Mouse (Mus musculus): Measurements from ENCODE around the gene Gm49358. TPM values are rescaled to one million over a fixed set of nuclear protein-coding genes. Genes with fewer than 3 reads are reported as not detected.

Gene Gm49358
- polyA plus RNA-seq, 1 experiment from 2014 or later = not detected

DNA sequence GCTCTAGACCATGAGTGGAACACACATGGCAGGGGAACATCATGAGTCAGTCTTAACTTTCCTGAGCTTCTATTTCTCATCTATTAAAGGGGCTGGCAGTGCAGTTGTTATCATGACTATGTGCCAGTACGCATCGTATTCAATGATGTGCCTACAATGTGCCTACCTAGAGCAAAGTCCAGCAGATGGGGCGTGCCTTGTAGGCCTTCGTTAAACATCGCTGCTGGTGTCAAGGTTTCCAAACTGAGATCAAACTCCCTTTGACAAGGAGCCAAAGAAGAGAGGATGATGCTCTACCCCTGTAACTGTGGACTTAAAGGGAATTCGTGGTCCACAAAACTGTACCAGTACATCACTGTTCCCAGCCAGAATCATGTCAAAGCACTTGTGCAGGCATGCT, 98.7 kb downstream of the Gm49358 start:
- Histone ChIP-seq H3K4me3 (no peak overlapping the region), H3K4me1 (peaks cover 6% of the 10 kb centered on the region), H3K27ac (no peak overlapping the region), H3K27me3 (ENCODE audit: insufficient read depth, poor library complexity, severe bottlenecking) (no peaks in the 10 kb centered on the region), H3K9me3 (no peaks in the 10 kb centered on the region), H3K36me3 (no peaks in the 10 kb centered on the region)
- WGBS = 87% methylated on average over 6 of the region's 6 CpGs
- no peak for DNase-seq (ENCODE audit: low spot score)

DNA sequence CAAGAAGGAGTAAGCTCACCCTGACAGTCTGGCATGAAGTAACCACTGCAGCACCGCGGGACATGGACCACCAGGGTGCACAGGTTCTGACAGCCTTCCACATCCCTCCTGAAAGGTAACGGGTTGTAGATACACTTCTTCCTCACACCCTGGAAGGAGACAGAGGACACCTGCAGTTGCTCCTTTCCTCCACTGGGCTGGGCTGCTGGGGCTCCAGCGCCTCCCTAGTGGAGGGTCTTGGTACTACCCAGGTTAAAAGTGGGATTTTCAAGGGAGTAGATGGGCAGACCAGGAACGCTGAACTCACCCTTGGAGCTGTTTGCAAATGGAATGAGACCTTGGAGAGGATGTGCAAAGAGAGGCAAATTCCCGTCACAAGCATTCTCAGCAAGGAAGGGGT, 99.7 kb downstream of the Gm49358 start:
- no peak overlapping the region for H3K4me3 ChIP-seq
- H3K27me3 ChIP-seq (ENCODE audit: insufficient read depth, poor library complexity, severe bottlenecking) = no peaks in the 10 kb centered on the region
- H3K4me1 ChIP-seq = peaks cover 6% of the 10 kb centered on the region
- no peak for DNase-seq (ENCODE audit: low spot score)
- no peak overlapping the region for H3K27ac ChIP-seq
- H3K9me3 ChIP-seq = no peaks in the 10 kb centered on the region
- no peaks in the 10 kb centered on the region for H3K36me3 ChIP-seq
- WGBS = 83% methylated on average over 6 of the region's 6 CpGs

DNA sequence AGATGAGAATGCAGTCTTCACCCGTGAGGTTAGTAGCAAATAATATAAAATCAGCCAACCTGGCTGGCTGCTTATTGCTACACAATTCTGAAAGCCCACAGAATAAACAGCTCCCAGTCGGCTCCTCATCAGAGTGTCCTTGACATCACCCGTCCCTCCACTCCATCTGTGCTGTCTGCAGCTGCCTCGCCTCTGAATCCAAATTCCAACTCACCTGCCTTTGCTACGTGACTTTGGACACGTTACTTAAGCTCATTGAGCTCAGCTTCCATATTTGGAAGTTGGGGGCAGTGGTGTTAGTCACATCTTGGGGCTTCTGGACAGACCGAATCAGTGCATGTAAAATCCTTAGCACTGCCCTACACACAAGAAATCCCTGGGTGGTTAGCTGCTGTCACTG, 108.3 kb downstream of the Gm49358 start:
- Histone ChIP-seq H3K27ac (no peak overlapping the region; the same call in 1 of the 2 replicates), H3K27me3 (ENCODE audit: insufficient read depth, poor library complexity, severe bottlenecking) (no peaks in the 10 kb centered on the region), H3K9me3 (no peaks in the 10 kb centered on the region), H3K4me1 (peaks cover 14% of the 10 kb centered on the region), H3K36me3 (no peaks in the 10 kb centered on the region), H3K4me3 (no peak overlapping the region)
- WGBS = 60% methylated on average over 7 of the region's 7 CpGs
- no peak for DNase-seq (ENCODE audit: low spot score)

DNA sequence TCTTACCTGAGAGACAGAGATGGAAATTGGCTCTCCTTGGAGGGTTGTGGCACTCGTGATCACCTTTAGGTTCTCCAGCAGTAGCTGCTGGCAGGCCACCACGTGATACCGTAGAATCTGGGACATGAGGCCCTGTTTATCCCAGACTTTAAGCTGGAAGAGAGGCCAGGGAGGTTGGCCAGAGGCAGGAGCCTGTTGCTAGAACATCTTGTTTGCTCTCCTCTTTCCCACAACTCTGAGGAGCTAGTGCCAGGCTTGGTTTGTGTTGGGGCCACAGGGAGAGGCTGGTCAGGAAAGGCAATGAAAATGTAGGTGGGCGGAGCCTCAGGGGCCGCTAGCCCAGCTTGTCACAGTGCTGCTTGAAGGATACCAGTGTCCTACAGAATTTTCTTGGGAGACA, 108.8 kb downstream of the Gm49358 start:
- Histone ChIP-seq H3K9me3 (no peaks in the 10 kb centered on the region), H3K4me3 (no peak overlapping the region), H3K27me3 (ENCODE audit: insufficient read depth, poor library complexity, severe bottlenecking) (no peaks in the 10 kb centered on the region), H3K36me3 (no peaks in the 10 kb centered on the region), H3K4me1 (peaks cover 14% of the 10 kb centered on the region), H3K27ac (no peak overlapping the region; the same call in 1 of the 2 replicates)
- WGBS = 62% methylated on average over 5 of the region's 5 CpGs
- no peak for DNase-seq (ENCODE audit: low spot score)

DNA sequence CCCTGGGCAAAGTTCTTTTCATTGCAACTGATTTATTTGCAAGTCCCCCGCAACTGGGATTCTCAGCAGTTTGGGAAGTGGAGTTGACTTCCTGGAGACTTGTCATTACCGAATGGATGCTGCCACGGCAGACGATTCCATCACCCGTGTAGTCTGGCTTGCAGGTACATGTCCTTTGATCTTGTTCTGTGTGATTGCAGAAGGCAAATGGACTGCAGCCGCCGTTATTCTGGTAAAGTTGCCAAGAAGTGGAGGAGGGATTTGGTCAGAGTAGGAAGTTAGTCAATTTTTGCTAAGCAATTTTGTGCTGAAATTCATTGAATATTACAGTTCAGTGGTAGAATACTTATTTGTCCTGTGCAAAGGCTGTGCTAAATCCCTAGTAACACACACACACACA, 114.9 kb downstream of the Gm49358 start:
- no peaks in the 10 kb centered on the region for H3K4me1 ChIP-seq
- no peak for DNase-seq (ENCODE audit: low spot score)
- no peak overlapping the region for H3K27ac ChIP-seq
- no peak overlapping the region for H3K4me3 ChIP-seq
- H3K9me3 ChIP-seq = no peaks in the 10 kb centered on the region
- no peaks in the 10 kb centered on the region for H3K36me3 ChIP-seq
- H3K27me3 ChIP-seq (ENCODE audit: insufficient read depth, poor library complexity, severe bottlenecking) = no peaks in the 10 kb centered on the region
- WGBS = 82% methylated on average over 7 of the region's 7 CpGs

DNA sequence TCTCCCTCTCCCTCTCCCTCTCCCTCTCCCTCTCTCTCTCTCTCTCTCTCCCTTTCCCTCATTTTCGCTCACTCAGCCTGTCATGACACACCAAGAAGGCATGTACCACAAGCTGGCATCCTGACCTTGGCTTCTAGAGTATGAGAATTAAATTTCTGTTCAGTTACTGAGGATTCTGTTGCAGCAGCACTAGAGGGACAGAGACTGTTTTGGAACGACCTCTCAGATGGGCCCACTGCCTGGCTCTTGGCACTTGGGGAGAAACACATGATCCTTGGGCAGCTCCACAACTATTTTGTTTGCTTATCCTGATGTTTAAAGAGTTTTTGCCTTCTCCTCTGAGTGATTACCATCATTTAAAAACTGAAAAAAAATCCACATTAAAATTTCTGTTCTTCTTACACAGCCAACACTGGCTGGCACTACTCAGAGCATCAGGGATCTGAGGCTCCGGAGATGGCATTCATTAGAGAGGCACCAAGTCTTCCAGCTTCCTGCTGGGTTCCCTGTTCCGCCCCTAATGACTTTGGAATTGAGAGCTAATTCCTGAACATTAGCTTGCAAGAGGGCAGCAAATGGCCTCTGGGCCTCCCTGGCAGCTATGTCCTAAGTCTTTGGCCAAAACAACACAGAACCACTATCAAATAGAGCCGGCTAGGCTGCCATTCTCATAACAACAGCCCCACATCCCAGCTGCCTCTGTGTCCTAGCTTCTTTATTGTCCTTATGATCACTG, 116.5 kb downstream of the Gm49358 start:
- WGBS = 49% methylated on average over 4 of the region's 5 CpGs
- Histone ChIP-seq H3K27me3 (ENCODE audit: insufficient read depth, poor library complexity, severe bottlenecking) (no peaks in the 10 kb centered on the region), H3K4me3 (no peak overlapping the region), H3K36me3 (no peaks in the 10 kb centered on the region), H3K4me1 (no peaks in the 10 kb centered on the region), H3K27ac (no peak overlapping the region), H3K9me3 (no peaks in the 10 kb centered on the region)
- no peak for DNase-seq (ENCODE audit: low spot score)

DNA sequence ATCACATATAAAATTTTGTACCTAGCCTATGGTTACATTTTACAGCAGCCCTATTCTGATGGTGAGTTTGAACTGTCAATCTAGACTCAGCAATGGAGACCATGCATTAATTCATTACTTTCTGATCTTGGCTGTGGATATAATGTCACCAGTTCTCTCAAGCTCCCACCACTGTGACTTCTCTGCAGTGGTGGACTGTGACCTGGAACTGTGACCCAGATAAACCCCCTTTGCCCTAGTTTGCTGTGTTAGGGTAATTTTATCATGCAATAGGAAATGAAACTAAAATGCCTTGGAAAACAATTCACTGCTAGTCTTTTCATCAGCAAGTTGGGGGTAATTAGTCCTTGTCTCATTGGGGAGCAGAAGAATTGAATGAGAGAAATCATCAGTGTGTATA, 117.7 kb downstream of the Gm49358 start:
- H3K36me3 ChIP-seq = no peaks in the 10 kb centered on the region
- H3K4me1 ChIP-seq = no peaks in the 10 kb centered on the region
- no peak for DNase-seq (ENCODE audit: low spot score)
- H3K4me3 ChIP-seq = no peak overlapping the region
- H3K27ac ChIP-seq = no peak overlapping the region
- H3K27me3 ChIP-seq (ENCODE audit: insufficient read depth, poor library complexity, severe bottlenecking) = no peaks in the 10 kb centered on the region
- no peaks in the 10 kb centered on the region for H3K9me3 ChIP-seq

Other genes starting within 250 kb of the Gm49358 start
- 624 and 799 TPM in 2 replicates for gene Hsp90b1, start 58.5 kb upstream of the Gm49358 start, polyA plus RNA-seq (2016; fragmentation: Nextera tagmentation; extraction: Ambion mirVana)
- gene Ttc41, start 58.2 kb upstream of the Gm49358 start, polyA plus RNA-seq (2016; fragmentation: Nextera tagmentation; extraction: Ambion mirVana) = 2.2 and 2.7 TPM in 2 replicates
- gene Nt5dc3, start 15.0 kb downstream of the Gm49358 start, polyA plus RNA-seq (2016; fragmentation: Nextera tagmentation; extraction: Ambion mirVana) = 1.4 and 1.6 TPM in 2 replicates
- 0.71 and 4.0 TPM in 2 replicates for gene Stab2, start 244.1 kb downstream of the Gm49358 start, polyA plus RNA-seq (2016; fragmentation: Nextera tagmentation; extraction: Ambion mirVana)

Data from heart, embryonic 10.5 days (tissue).